Mouse (Mus musculus): ENCODE results near the gene Csf3. TPM values are rescaled to one million over a fixed set of nuclear protein-coding genes. Genes with fewer than 3 reads are reported as not detected.
A peak's percentile ranks its signal among the peaks of the same experiment; 100 is the strongest.

The Csf3 gene
- polyA plus RNA-seq, 1 experiment from 2014 or later, result not detected

DNA sequence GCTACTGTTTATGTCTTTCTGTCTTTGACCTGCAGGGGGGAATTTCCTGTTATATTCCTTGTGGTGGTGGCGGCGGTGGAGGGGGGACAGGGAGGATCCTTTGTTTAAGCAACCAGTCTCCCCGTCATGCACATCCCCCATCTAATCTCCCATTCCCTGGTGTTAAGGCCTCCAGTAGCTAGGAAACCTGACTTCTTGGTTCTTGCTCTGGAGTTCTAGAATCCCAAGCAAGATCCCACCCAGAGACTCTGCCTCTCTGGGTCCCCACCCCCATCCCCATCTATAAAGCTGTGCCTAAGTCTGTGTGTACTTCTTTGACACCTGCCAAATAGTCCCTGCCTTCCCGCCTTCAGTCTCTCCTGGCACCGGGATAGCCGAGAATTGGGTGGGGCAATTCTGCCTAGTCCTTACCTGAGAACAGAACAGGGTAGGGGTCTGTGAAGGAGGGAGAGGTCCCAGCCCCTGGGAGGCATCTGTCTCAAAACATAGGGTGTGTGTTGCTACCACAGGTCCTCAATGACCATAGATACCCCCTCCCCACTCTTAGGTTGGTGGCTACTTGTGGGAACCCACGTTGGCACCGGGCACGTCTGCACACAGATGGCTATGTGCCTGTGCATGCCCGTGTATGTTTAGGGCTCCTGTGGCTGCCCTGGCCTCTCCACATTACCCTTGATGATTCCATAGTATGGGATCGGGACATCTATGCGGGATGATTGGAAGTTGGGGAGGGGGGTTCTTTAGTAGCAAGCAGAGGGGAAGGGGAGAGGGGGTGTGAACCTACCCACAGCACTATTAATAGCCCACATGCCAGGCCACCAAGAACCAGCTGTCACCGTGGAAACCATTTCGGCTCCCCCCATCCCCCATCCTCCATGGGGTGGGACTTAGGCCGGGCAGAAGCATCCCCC, 47.7 kb downstream of the Csf3 start:
- H3K27me3 ChIP-seq (ENCODE audit: control insufficient read depth, insufficient read depth, low read length), result no peaks in the 10 kb centered on the region
- peaks cover 7% of the 10 kb centered on the region; the same call in 1 of the 2 replicates for H3K36me3 ChIP-seq (ENCODE audit: control insufficient read depth, insufficient read depth, low read length)
- 13% methylated on average over 15 of the region's 15 CpGs for WGBS
- peak overlapping the region; percentile 70 for H3K4me2 ChIP-seq (ENCODE audit: low read depth, low read length)
- peak overlapping the region; percentile 93 for H3K27ac ChIP-seq (ENCODE audit: low read depth, low read length)
- ATAC-seq (ENCODE audit: low read depth), result 0 out of 2 replicates have a peak, but pooled peaks have one; percentile 19
- H3K4me3 ChIP-seq (ENCODE audit: low read depth, low read length), result peak overlapping the region; percentile 0; the same call in 1 of the 2 replicates
- H3K4me1 ChIP-seq (ENCODE audit: control insufficient read depth, insufficient read depth, low read length), result peaks cover 87% of the 10 kb centered on the region
- peak overlapping the region; percentile 63 for H3K9ac ChIP-seq (replicated peaks; ENCODE audit: low read depth, low read length)
- no peaks in the 10 kb centered on the region for H3K9me3 ChIP-seq (ENCODE audit: control insufficient read depth, low read length)

DNA sequence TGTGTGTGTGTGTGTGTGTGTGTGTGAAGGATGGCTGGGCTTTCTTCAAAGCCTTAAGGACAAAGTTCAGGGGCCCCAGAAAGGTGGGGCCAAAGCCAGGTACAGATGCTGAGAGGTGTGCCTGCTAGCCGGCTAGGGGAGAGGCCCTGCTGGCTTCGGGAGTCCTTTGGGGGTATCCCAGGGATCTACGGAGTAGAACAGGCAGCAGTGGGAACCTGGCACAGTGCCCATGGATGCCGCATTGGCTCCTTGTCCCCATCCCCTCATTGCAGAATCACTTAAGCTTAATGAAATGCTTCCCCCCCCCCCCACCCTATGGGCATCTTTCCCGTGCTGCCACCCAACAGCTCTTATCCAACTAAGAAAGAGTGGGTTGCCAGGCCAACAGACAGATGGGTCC, 48.7 kb downstream of the Csf3 start:
- 31% methylated on average over 5 of the region's 5 CpGs for WGBS
- Histone ChIP-seq H3K9ac (replicated peaks; ENCODE audit: low read depth, low read length) (peak overlapping the region; percentile 63), H3K4me2 (ENCODE audit: low read depth, low read length) (peak overlapping the region; percentile 70), H3K9me3 (ENCODE audit: control insufficient read depth, low read length) (no peaks in the 10 kb centered on the region), H3K4me3 (ENCODE audit: low read depth, low read length) (no peak overlapping the region), H3K36me3 (ENCODE audit: control insufficient read depth, insufficient read depth, low read length) (peaks cover 11% of the 10 kb centered on the region; the same call in 1 of the 2 replicates), H3K27ac (ENCODE audit: low read depth, low read length) (peak overlapping the region; percentile 93), H3K4me1 (ENCODE audit: control insufficient read depth, insufficient read depth, low read length) (peaks cover 81% of the 10 kb centered on the region), H3K27me3 (ENCODE audit: control insufficient read depth, insufficient read depth, low read length) (no peaks in the 10 kb centered on the region)
- peak; percentile 28 for ATAC-seq (ENCODE audit: low read depth)

DNA sequence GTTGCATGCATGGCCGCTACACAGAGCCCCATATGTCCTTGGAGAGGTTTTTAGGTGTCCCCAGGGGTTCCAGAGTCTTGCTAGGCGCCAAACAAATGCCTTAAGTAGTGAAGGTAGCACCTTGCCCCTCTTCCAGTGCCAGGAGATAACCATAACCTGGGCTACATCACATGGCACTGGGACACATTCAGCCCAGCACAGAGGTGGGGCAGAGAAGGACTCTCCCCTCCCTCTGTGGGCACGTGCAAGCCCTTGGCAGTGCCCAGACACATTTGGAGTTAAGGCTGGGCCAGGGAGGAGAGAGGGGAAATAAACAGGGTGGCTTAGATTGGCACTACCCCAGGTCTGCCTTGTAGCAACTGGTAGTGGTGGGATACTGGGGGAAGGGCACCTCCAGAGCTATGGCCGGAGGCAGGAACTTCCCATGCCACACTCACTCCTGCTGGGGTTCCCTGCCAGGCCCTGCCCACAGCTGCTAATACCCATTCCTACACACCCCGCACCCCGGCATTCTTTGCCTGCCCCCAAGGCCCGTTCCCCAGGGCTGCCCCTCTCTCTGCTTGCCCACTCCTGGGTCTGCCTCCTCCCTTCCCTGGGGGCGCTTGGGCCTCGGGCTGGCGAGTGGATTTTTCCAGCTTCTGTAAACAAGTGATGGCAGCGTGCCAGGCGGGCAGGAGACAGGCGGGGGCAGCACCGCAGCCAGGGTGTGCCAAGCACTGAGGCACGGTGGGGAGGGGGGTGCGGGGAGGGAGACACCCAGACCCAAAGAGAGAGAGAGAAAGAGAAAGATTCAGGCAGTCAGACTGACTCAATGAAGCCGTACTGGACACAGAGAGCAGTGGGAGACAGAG, 49.5 kb downstream of the Csf3 start:
- peaks cover 74% of the 10 kb centered on the region for H3K4me1 ChIP-seq (ENCODE audit: control insufficient read depth, insufficient read depth, low read length)
- no peaks in the 10 kb centered on the region for H3K27me3 ChIP-seq (ENCODE audit: control insufficient read depth, insufficient read depth, low read length)
- 16% methylated on average over 17 of the region's 17 CpGs for WGBS
- H3K9me3 ChIP-seq (ENCODE audit: control insufficient read depth, low read length), result no peaks in the 10 kb centered on the region
- peaks cover 11% of the 10 kb centered on the region; the same call in 1 of the 2 replicates for H3K36me3 ChIP-seq (ENCODE audit: control insufficient read depth, insufficient read depth, low read length)
- H3K4me3 ChIP-seq (ENCODE audit: low read depth, low read length), result no peak overlapping the region
- H3K9ac ChIP-seq (replicated peaks; ENCODE audit: low read depth, low read length), result peak overlapping the region; percentile 63; the same call in 1 of the 2 replicates
- H3K4me2 ChIP-seq (ENCODE audit: low read depth, low read length), result peak overlapping the region; percentile 70
- H3K27ac ChIP-seq (ENCODE audit: low read depth, low read length), result peak overlapping the region; percentile 93
- peak; percentile 63 for ATAC-seq (ENCODE audit: low read depth)

DNA sequence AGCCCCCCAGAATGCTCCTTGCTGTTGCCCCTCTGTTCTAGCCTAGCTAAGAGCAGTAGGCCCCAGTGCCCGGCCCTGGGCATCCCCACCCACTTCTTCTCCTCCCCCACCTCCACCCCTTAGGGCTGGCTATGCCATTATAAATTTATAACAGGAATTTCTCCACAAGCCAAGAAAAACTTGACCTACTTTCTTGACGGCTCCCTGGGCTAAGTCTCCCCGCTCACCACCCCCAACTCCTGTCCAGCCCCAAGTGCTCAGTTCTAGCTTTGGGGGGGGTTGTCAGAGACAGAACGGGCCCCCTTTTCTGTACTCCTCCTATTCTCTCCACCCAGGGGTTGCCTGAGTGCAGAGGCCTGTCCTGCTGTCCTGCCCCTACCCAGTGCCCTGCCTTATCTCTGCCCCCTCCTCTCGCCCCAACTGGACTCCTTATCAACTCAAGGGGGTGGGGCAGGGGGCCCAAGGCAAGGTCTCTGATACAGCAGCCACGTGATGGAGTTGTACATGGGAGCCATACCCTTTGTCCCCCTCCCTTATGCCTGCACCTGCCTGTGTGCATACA, 50.2 kb downstream of the Csf3 start:
- H3K4me3 ChIP-seq (ENCODE audit: low read depth, low read length), result no peak overlapping the region
- H3K4me1 ChIP-seq (ENCODE audit: control insufficient read depth, insufficient read depth, low read length), result peaks cover 66% of the 10 kb centered on the region
- peaks cover 11% of the 10 kb centered on the region; the same call in 1 of the 2 replicates for H3K36me3 ChIP-seq (ENCODE audit: control insufficient read depth, insufficient read depth, low read length)
- H3K27ac ChIP-seq (ENCODE audit: low read depth, low read length), result peak overlapping the region; percentile 93
- H3K9me3 ChIP-seq (ENCODE audit: control insufficient read depth, low read length), result no peaks in the 10 kb centered on the region
- ATAC-seq (ENCODE audit: low read depth), result no peak
- peak overlapping the region; percentile 70; the same call in 1 of the 2 replicates for H3K4me2 ChIP-seq (ENCODE audit: low read depth, low read length)
- no peak overlapping the region; the same call in 1 of the 2 replicates for H3K9ac ChIP-seq (replicated peaks; ENCODE audit: low read depth, low read length)
- no peaks in the 10 kb centered on the region for H3K27me3 ChIP-seq (ENCODE audit: control insufficient read depth, insufficient read depth, low read length)
- 31% methylated on average over 6 of the region's 6 CpGs for WGBS

DNA sequence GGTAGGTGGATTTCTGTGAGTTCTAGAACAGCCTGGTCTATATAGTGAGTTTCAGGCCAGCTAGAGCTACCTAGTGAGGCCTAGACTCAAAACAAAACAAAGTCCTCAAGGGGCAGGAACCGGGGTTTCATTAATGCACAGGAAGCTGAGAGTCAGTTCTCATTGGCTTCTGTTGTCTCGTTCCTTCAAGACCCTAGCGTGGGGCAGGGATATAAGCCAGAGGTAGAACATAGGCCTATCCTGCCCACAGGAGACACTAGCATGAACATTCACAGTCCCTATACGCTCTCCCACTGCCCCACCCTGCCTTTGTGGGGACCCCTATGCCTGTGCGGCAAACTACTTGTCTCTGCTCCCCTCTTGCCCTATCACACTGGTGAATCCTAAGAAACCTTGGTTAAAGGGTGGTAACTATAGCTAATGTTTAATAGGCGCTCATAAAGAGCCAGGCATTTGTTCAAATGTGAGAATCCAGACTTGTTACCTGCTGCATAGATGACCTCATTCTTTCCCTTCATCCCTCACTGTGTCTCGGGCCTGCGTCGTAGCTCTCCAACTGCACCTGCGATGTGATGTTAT, 51.6 kb downstream of the Csf3 start:
- 91% methylated on average over 10 of the region's 10 CpGs for WGBS
- H3K9me3 ChIP-seq (ENCODE audit: control insufficient read depth, low read length), result no peaks in the 10 kb centered on the region
- H3K4me1 ChIP-seq (ENCODE audit: control insufficient read depth, insufficient read depth, low read length), result peaks cover 55% of the 10 kb centered on the region
- no peak overlapping the region for H3K9ac ChIP-seq (replicated peaks; ENCODE audit: low read depth, low read length)
- no peak overlapping the region; the same call in 1 of the 2 replicates for H3K27ac ChIP-seq (ENCODE audit: low read depth, low read length)
- H3K4me2 ChIP-seq (ENCODE audit: low read depth, low read length), result no peak overlapping the region
- peaks cover 22% of the 10 kb centered on the region; the same call in 1 of the 2 replicates for H3K36me3 ChIP-seq (ENCODE audit: control insufficient read depth, insufficient read depth, low read length)
- no peaks in the 10 kb centered on the region for H3K27me3 ChIP-seq (ENCODE audit: control insufficient read depth, insufficient read depth, low read length)
- no peak overlapping the region for H3K4me3 ChIP-seq (ENCODE audit: low read depth, low read length)
- no peak for ATAC-seq (ENCODE audit: low read depth)

Other genes with a start within 250 kb of the Csf3 start
- 0.20 and 0.22 TPM in 2 replicates for gene Ikzf3, start 155.2 kb upstream of the Csf3 start, polyA plus RNA-seq (2014; fragmentation: Nextera tagmentation; extraction: Ambion mirVana)
- not detected in 2 replicates for gene Zpbp2, start 150.2 kb upstream of the Csf3 start, polyA plus RNA-seq (2014; fragmentation: Nextera tagmentation; extraction: Ambion mirVana)
- gene Ormdl3, start 113.9 kb upstream of the Csf3 start, polyA plus RNA-seq (2014; fragmentation: Nextera tagmentation; extraction: Ambion mirVana), result 14.5 and 16.2 TPM in 2 replicates
- not detected in 2 replicates for gene Lrrc3c, start 103.0 kb upstream of the Csf3 start, polyA plus RNA-seq (2014; fragmentation: Nextera tagmentation; extraction: Ambion mirVana)
- 0.37 and 0.76 TPM in 2 replicates for gene Gm12355, start 75.6 kb upstream of the Csf3 start, polyA plus RNA-seq (2014; fragmentation: Nextera tagmentation; extraction: Ambion mirVana)
- not detected in 2 replicates for gene Gsdma3, start 74.9 kb upstream of the Csf3 start, polyA plus RNA-seq (2014; fragmentation: Nextera tagmentation; extraction: Ambion mirVana)
- not detected in 2 replicates for gene Gsdma2, start 54.5 kb upstream of the Csf3 start, polyA plus RNA-seq (2014; fragmentation: Nextera tagmentation; extraction: Ambion mirVana)
- gene Gsdma, start 36.9 kb upstream of the Csf3 start, polyA plus RNA-seq (2014; fragmentation: Nextera tagmentation; extraction: Ambion mirVana), result not detected in 2 replicates
- 117 and 124 TPM in 2 replicates for gene Psmd3, start 18.7 kb upstream of the Csf3 start, polyA plus RNA-seq (2014; fragmentation: Nextera tagmentation; extraction: Ambion mirVana)
- gene Med24, start 28.2 kb downstream of the Csf3 start, polyA plus RNA-seq (2014; fragmentation: Nextera tagmentation; extraction: Ambion mirVana), result 52.3 and 59.4 TPM in 2 replicates
- gene Thra, start 39.4 kb downstream of the Csf3 start, polyA plus RNA-seq (2014; fragmentation: Nextera tagmentation; extraction: Ambion mirVana), result 148 and 186 TPM in 2 replicates
- 3.8 and 3.9 TPM in 2 replicates for gene Nr1d1, start 74.1 kb downstream of the Csf3 start, polyA plus RNA-seq (2014; fragmentation: Nextera tagmentation; extraction: Ambion mirVana)
- 24.2 and 26.9 TPM in 2 replicates for gene Msl1, start 94.3 kb downstream of the Csf3 start, polyA plus RNA-seq (2014; fragmentation: Nextera tagmentation; extraction: Ambion mirVana)
- 47.9 and 54.1 TPM in 2 replicates for gene Casc3, start 103.6 kb downstream of the Csf3 start, polyA plus RNA-seq (2014; fragmentation: Nextera tagmentation; extraction: Ambion mirVana)
- gene Rapgefl1, start 135.5 kb downstream of the Csf3 start, polyA plus RNA-seq (2014; fragmentation: Nextera tagmentation; extraction: Ambion mirVana), result 13.9 and 18.6 TPM in 2 replicates
- gene Wipf2, start 162.4 kb downstream of the Csf3 start, polyA plus RNA-seq (2014; fragmentation: Nextera tagmentation; extraction: Ambion mirVana), result 5.2 and 5.7 TPM in 2 replicates
- 2.1 and 2.8 TPM in 2 replicates for gene Cdc6, start 206.5 kb downstream of the Csf3 start, polyA plus RNA-seq (2014; fragmentation: Nextera tagmentation; extraction: Ambion mirVana)
- 22.1 and 22.3 TPM in 2 replicates for gene Rara, start 226.6 kb downstream of the Csf3 start, polyA plus RNA-seq (2014; fragmentation: Nextera tagmentation; extraction: Ambion mirVana)

Measured in neural tube, embryonic 14.5 days (tissue).